Mouse (Mus musculus) bone marrow macrophage, adult 2 months (primary cell): ENCODE measurements around the gene Olfr49. TPM values are rescaled to one million over a fixed set of nuclear protein-coding genes. Genes with fewer than 3 reads are reported as not detected.

Source experiments
- H3K27ac ChIP-seq: 2 replicates; pipeline ENCODE4 v1.5.1; 2012; ENCODE audit warnings: low read depth, low read length; ENCODE audit not compliant: insufficient read depth
- H3K4me1 ChIP-seq: 2 replicates; pipeline ENCODE4 v1.6.1; 2012; ENCODE audit warnings: low read length; ENCODE audit not compliant: control insufficient read depth, insufficient read depth
- H3K4me3 ChIP-seq: 2 replicates; pipeline ENCODE4 v1.5.1; 2012; ENCODE audit warnings: mild to moderate bottlenecking, low read length, moderate library complexity; ENCODE audit not compliant: insufficient read depth
- CTCF ChIP-seq: IDR thresholded peaks from 2 replicates; pipeline ENCODE4 v1.5.1; 2012; ENCODE audit warnings: low read depth, mild to moderate bottlenecking, low read length, moderate library complexity
- POLR2A ChIP-seq: IDR thresholded peaks from 2 replicates; pipeline ENCODE4 v1.6.1; 2012; ENCODE audit warnings: mild to moderate bottlenecking, low read depth, low read length, borderline replicate concordance
- polyA plus RNA-seq: library from polyadenylated mRNA; stranded (reverse); fragments of >200 nt; gene quantifications from 2 replicates; pipeline ENCODE4 v1.2.4, GENCODE M21; 2012; ENCODE audit not compliant: missing spikeins, insufficient read depth, insufficient read length

The Olfr49 gene
- polyA plus RNA-seq: not detected in 2 replicates

DNA sequence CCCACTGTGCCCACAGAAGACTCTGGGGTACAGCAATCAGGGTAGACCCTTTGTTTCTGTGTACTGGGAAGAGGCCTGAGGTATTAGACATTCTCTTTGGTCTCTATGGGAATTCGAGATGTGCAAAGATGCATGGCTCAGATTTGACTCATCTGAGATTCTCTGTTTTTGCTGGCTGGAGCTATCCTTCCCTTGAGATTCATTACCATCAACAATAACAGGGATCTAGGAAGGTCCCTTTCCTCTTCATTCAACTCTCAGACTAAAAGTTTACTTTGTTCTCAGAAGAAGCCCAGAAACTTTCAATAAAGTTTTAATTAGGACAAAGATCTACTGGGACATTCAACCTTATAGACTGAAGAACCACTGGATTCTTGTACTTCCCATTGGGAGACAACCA is at the start of gene Olfr49:
TSS of gene Olfr49 (minus strand) at position 101 of the 400 bp plus-strand sequence.
- Histone ChIP-seq H3K4me1 (no peaks in the 10 kb centered on the region), H3K27ac (no peak within 1 kb of the TSS), H3K4me3 (no peak within 1 kb of the TSS)
- no peak for TF ChIP-seq POLR2A
- no peak for TF ChIP-seq CTCF

DNA sequence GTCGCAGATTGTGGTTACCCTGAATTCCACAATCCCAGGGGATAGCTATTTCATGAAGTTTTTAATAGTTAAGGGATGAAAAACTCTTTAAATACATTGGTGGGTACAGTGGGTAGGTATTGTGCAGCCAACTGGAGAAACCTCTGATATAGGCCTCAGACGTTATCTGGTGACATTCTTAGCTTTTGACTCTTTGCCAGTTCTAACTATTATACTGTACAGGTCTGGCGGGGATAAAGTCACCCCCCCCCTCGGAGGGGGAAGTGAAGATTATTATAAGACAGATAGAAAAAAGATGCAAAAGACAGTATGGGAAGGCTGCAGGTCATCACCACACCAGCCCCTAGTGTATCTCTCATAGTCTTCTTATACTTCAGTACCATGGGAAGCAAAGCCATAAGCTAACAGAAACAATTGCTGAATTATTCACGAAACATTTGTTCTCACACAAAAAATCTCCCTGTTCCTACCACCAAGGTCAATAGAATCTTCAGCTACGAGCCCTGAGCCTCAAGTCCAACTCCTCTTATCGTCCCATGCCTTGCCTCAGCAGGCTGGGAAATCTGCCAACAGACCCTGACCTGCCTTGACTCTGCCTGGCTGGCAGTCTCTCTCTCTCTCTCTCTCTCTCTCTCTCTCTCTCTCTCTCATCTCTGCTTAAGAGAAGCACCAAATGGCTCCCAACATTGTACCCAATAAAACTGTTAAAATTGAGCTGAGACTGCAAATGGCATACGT is 48.9 kb upstream of the Olfr49 start:
- TF ChIP-seq CTCF (no peak), POLR2A (no peak)
- Histone ChIP-seq H3K4me1 (no peaks in the 10 kb centered on the region), H3K27ac (no peak overlapping the region), H3K4me3 (no peak overlapping the region)

DNA sequence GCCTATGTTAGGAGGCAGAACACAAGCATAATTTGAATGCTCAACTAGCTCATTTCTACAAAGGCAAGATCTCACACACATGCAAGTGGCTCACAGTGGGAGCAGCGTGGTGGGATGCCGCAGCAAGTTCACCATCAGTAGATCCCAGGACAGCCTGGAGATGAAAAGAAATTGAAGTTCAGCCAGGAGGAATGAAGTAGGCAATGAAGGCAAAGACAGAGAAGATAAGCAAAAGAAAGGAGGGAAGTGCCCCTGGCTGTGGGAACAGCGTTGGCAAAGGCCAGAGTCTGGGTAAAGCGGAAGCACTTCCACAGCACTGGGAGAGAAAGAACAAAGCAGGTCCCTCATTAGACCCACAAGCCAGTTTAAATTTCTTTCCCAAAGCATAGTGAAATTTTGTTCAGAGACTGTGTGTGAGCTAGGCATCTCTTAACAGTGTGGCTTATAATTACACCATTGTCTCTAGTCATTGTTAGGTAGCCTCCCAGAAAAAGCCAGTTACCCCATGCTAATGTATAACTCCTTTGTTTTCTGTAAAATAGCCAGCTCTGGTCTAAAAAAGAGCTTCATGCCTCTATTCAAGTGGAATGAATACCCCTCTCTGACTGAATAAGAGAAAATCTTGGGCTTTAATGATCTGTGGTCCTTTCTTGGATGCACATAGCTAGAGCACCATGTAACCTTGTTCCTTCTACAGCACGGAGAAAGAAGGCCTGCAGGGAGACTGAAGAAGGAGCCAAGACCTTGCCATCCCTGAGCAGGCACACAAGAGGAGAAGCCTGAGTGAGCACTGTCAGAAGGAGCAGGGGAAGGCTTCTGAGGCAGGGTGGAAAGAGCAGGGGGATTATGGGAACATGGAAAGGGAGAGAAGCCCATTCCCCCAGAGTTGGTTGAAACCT is 47.7 kb upstream of the Olfr49 start:
- Histone ChIP-seq H3K27ac (no peak overlapping the region), H3K4me1 (no peaks in the 10 kb centered on the region), H3K4me3 (no peak overlapping the region)
- TF ChIP-seq CTCF: no peak
- no peak for TF ChIP-seq POLR2A

DNA sequence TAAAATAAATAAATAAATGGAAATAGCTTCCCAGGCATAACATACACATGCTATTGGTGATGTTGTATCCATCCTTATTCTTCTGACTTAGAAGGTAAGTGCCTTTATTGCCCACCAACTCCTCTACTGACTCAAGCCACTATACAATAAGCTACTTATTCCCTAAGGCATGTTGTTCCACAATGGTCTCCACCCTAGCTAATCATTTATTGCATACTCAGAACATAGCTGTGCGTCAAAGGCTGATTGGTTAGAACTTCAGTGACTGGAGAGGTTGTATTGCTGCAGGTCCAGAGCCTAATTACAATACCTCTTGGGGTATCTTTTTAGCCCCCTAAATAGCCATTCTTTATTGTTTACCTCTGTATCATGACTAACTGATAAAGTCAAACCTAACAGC is 46.4 kb upstream of the Olfr49 start:
- no peak overlapping the region for H3K4me3 ChIP-seq

DNA sequence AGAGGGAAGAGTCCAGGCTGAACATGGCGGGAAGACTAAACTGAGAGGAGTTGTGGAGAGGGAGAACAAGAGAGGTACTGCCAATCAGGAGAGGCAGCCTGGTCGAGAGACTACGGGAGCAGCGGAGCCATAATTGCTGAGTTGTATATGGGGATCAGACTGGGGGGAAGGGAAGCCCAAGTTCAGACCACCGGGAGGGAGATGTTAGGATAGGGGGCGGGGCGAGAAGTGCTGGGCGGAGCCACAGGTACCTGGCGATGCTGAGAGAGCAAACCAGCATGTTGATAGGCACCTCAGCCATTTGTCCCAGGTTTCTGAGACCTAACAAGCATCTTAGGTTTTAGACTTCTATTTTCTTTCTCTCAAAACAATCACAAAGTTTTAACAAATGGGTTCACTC is 44.5 kb upstream of the Olfr49 start:
- Histone ChIP-seq H3K4me1 (no peaks in the 10 kb centered on the region), H3K4me3 (no peak overlapping the region), H3K27ac (no peak overlapping the region)
- no peak for TF ChIP-seq CTCF
- TF ChIP-seq POLR2A: no peak

More for the DNA sequence above, 46.4 kb upstream of the Olfr49 start:
- H3K27ac ChIP-seq: no peak overlapping the region
- no peaks in the 10 kb centered on the region for H3K4me1 ChIP-seq
- TF ChIP-seq CTCF (no peak), POLR2A (no peak)

DNA sequence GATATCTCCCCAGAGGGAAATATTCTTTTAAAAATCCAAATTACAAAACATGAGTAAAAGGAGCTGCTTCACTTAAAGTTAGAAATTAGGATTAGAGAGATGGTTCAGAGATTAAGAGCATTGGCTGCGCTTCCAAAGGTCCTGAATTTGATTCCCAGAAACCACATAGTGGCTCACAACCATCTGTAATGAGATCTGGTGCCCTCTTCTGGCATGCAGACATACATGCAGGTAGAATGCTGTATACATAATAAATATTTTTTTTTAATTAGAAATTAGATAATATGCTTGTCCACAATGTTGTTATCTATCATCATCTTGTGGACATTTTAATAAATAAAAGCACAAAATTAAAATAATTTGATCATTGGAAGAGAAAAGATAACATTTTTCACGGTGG is 43.8 kb upstream of the Olfr49 start:
- no peak overlapping the region for H3K27ac ChIP-seq
- H3K4me1 ChIP-seq: no peaks in the 10 kb centered on the region
- TF ChIP-seq POLR2A: no peak
- no peak for TF ChIP-seq CTCF
- H3K4me3 ChIP-seq: no peak overlapping the region

DNA sequence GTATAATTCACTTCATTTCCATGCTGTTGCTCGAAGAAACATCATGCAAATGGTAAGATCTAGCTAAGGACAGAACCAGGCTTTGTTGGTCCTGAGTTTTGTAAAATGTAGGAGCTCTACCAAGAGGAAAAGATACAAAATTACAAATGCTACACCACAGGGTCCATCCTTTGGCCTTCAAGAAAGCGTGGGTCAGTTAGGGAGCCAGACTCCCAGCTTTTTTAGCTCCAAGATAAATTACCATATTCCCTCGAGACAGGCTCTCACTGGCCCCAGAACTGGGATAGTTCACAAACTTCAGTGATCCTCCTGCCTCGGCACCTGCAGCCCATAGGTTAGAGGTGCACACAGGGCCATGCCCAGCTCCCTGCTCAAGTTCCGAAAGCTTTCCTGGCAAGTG is 39.7 kb upstream of the Olfr49 start:
- H3K4me3 ChIP-seq: no peak overlapping the region
- TF ChIP-seq POLR2A: no peak
- H3K27ac ChIP-seq: no peak overlapping the region
- no peaks in the 10 kb centered on the region for H3K4me1 ChIP-seq

DNA sequence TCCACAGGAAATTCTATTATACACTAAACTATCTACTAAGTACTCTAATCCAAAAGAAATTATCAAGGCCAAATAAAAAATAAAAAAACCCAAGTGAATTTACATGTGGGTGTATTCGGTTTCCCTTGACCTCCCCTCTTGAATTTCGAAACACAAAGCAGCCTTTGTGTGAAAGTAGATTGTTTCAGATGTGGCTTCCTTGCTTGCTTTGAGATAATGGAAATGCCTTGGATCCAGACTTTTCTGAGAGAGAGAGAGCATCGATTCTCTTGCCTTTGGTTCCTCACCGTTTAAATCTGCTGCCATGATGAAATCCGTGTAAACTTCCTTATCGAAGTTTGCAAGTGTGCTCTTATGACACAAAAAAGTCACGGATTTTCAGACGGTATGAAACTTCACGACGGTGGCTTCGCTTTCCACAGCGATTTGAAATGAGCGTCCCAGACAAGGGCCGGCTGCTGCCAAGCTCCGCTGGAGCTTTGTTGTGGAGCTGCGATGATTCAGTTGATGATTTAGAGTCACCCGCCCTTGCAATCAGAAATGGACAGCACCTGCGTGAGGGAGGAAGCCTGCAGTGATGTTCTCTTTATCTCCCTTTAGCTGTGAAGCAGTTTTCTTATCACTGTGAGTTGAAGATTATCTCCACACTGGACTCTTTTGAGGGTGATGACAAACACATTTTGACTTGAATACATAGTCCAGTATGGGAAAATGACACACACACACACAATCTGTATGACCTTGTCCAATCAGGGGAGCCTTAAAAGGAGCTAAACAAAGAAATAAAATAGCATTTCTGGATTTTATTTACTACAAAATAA is 37.0 kb upstream of the Olfr49 start:
- Histone ChIP-seq H3K27ac (no peak overlapping the region), H3K4me1 (no peaks in the 10 kb centered on the region), H3K4me3 (no peak overlapping the region)
- TF ChIP-seq POLR2A: no peak
- TF ChIP-seq CTCF: no peak

DNA sequence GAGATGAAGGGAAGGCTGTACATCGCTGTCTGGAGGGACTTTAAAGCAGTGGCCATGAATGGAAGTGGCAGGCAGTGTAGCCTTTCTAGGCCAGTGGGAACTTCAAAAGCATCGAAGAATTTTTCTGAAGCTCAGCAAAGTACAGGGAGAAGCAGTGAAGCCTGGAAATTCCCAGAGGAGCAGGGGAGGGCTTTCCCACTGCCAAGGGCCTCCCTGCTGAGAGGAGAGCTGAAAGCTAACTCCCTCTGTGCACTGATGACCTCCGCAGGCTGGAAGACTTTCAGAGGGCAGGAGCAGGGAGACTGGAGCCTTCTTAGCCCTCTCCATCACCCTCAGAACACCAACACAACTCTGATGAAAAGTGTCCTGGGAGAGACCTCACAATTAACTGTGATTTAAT is 27.0 kb upstream of the Olfr49 start:
- no peaks in the 10 kb centered on the region for H3K4me1 ChIP-seq
- H3K4me3 ChIP-seq: no peak overlapping the region
- TF ChIP-seq POLR2A (no peak), CTCF (no peak)
- no peak overlapping the region for H3K27ac ChIP-seq
